In genomic region chr14:45642795-45643194, GRCm38 (mm10) we compare ENCODE assay signal across 24 mouse cellular contexts.
"Had no signal": no experiment of that assay in that cellular context is flagged by ENCODE, and none has a peak within 500 bp of the region (broad histone marks: within the 10 kb centered on the region; RNA-seq: fewer than 3 reads in every experiment).

No protein-coding gene starts in this region.

- H3K27me3 ChIP-seq: heart, embryonic 13.5 days; heart, embryonic 15.5 days; hindbrain, embryonic 13.5 days; hindbrain, embryonic 15.5 days; kidney, embryonic 15.5 days; limb, embryonic 13.5 days; limb, embryonic 15.5 days; liver, embryonic 12.5 days had no signal

- H3K36me3 ChIP-seq: heart, embryonic 13.5 days; heart, embryonic 15.5 days; hindbrain, embryonic 13.5 days; hindbrain, embryonic 15.5 days; kidney, embryonic 15.5 days; limb, embryonic 13.5 days; limb, embryonic 15.5 days; liver, embryonic 12.5 days had no signal

- DNase-seq: gastrocnemius, postnatal 14 days; gastrocnemius, postnatal 36 days; heart, adult 2 months; heart, postnatal 14 days; heart, postnatal 36 days; kidney, adult 11 months; kidney, adult 2 months; kidney, adult 9 months; kidney, postnatal 14 days; kidney, postnatal 36 days; layer of hippocampus, adult 9-11 months; layer of hippocampus, postnatal 36 days had no signal

- H3K4me1 ChIP-seq: limb, embryonic 15.5 days had no signal

- H3K4me3 ChIP-seq: heart, adult 2 months; heart, embryonic 13.5 days; heart, embryonic 15.5 days; hindbrain, embryonic 13.5 days; hindbrain, embryonic 15.5 days; kidney, embryonic 15.5 days; limb, embryonic 13.5 days; limb, embryonic 15.5 days; liver, embryonic 12.5 days had no signal

- H3K4me2 ChIP-seq: heart, embryonic 11.5 days; heart, embryonic 15.5 days; kidney, embryonic 15.5 days; limb, embryonic 13.5 days; limb, embryonic 15.5 days; liver, embryonic 12.5 days had no signal

- H3K9ac ChIP-seq: heart, embryonic 13.5 days; heart, embryonic 15.5 days; hindbrain, embryonic 13.5 days; hindbrain, embryonic 15.5 days; kidney, embryonic 15.5 days; limb, embryonic 13.5 days; limb, embryonic 15.5 days; liver, embryonic 12.5 days; liver, embryonic 14.5 days had no signal

- H3K9me3 ChIP-seq: heart, embryonic 13.5 days; heart, embryonic 15.5 days; hindbrain, embryonic 13.5 days; hindbrain, embryonic 15.5 days; kidney, embryonic 15.5 days; limb, embryonic 13.5 days; limb, embryonic 15.5 days; liver, embryonic 12.5 days had no signal

- ATAC-seq: intestine, embryonic 16.5 days; liver, embryonic 12.5 days had no signal

- H3K27ac ChIP-seq: heart, adult 2 months; heart, embryonic 13.5 days; heart, embryonic 15.5 days; kidney, postnatal 0 days; limb, embryonic 13.5 days; limb, embryonic 15.5 days; liver, embryonic 12.5 days; liver, embryonic 14.5 days had no signal
